Mouse (Mus musculus): ENCODE data around the gene Samsn1. TPM values are rescaled to one million over a fixed set of nuclear protein-coding genes. Genes with fewer than 3 reads are reported as not detected.

Gene Samsn1
- polyA plus RNA-seq, 1 experiment from 2014 or later: 0.98 TPM

- WGBS: 68% methylated on average over 11 of the region's 11 CpGs
- no peaks in the 10 kb centered on the region for H3K27me3 ChIP-seq
- H3K36me3 ChIP-seq: no peaks in the 10 kb centered on the region
- no peak overlapping the region for H3K27ac ChIP-seq
- H3K4me2 ChIP-seq (replicated peaks): no peak overlapping the region
- H3K9ac ChIP-seq (replicated peaks): no peak overlapping the region
- ATAC-seq: peak; percentile 45; the same call in 1 of the 2 replicates
- H3K4me3 ChIP-seq (replicated peaks): no peak overlapping the region
- no peaks in the 10 kb centered on the region for H3K9me3 ChIP-seq
- no peaks in the 10 kb centered on the region for H3K4me1 ChIP-seq (replicated peaks)
These were observed 92.4 kb downstream of the Samsn1 start for GRCm38 (mm10) chr16:75929536-75930221.

GRCm38 (mm10) chr16:75926511-75926910 is 95.6 kb downstream of the Samsn1 start:
- Histone ChIP-seq H3K27ac (no peak overlapping the region), H3K9me3 (no peaks in the 10 kb centered on the region), H3K4me3 (replicated peaks) (no peak overlapping the region), H3K4me1 (replicated peaks) (no peaks in the 10 kb centered on the region), H3K4me2 (replicated peaks) (no peak overlapping the region), H3K9ac (replicated peaks) (no peak overlapping the region), H3K36me3 (no peaks in the 10 kb centered on the region), H3K27me3 (no peaks in the 10 kb centered on the region)
- no peak for ATAC-seq
- 77% methylated on average over 2 of the region's 2 CpGs for WGBS

GRCm38 (mm10) chr16:75920870-75921269 is 101.2 kb downstream of the Samsn1 start:
- no peak overlapping the region for H3K9ac ChIP-seq (replicated peaks)
- ATAC-seq: no peak
- no peaks in the 10 kb centered on the region for H3K4me1 ChIP-seq (replicated peaks)
- H3K27ac ChIP-seq: no peak overlapping the region
- H3K36me3 ChIP-seq: no peaks in the 10 kb centered on the region
- WGBS: 78% methylated on average over 4 of the region's 4 CpGs
- no peak overlapping the region for H3K4me2 ChIP-seq (replicated peaks)
- H3K9me3 ChIP-seq: no peaks in the 10 kb centered on the region
- H3K27me3 ChIP-seq: no peaks in the 10 kb centered on the region
- no peak overlapping the region for H3K4me3 ChIP-seq (replicated peaks)

GRCm38 (mm10) chr16:75919298-75919697 is 102.8 kb downstream of the Samsn1 start:
- no peaks in the 10 kb centered on the region for H3K27me3 ChIP-seq
- ATAC-seq: no peak
- H3K27ac ChIP-seq: no peak overlapping the region
- no peak overlapping the region for H3K9ac ChIP-seq (replicated peaks)
- 92% methylated on average over 4 of the region's 4 CpGs for WGBS
- no peaks in the 10 kb centered on the region for H3K36me3 ChIP-seq
- H3K4me3 ChIP-seq (replicated peaks): no peak overlapping the region
- no peaks in the 10 kb centered on the region for H3K9me3 ChIP-seq
- no peak overlapping the region for H3K4me2 ChIP-seq (replicated peaks)
- H3K4me1 ChIP-seq (replicated peaks): no peaks in the 10 kb centered on the region

GRCm38 (mm10) chr16:75917712-75918111 is 104.4 kb downstream of the Samsn1 start:
- Histone ChIP-seq H3K27ac (no peak overlapping the region), H3K4me1 (replicated peaks) (no peaks in the 10 kb centered on the region), H3K36me3 (no peaks in the 10 kb centered on the region), H3K9ac (replicated peaks) (no peak overlapping the region), H3K4me2 (replicated peaks) (no peak overlapping the region), H3K9me3 (no peaks in the 10 kb centered on the region), H3K27me3 (no peaks in the 10 kb centered on the region), H3K4me3 (replicated peaks) (no peak overlapping the region)
- 90% methylated on average over 5 of the region's 5 CpGs for WGBS
- ATAC-seq: no peak

GRCm38 (mm10) chr16:75912051-75912450 is 110.0 kb downstream of the Samsn1 start:
- Histone ChIP-seq H3K27ac (no peak overlapping the region), H3K4me3 (replicated peaks) (no peak overlapping the region), H3K27me3 (no peaks in the 10 kb centered on the region), H3K36me3 (no peaks in the 10 kb centered on the region), H3K9ac (replicated peaks) (no peak overlapping the region), H3K9me3 (no peaks in the 10 kb centered on the region), H3K4me2 (replicated peaks) (no peak overlapping the region), H3K4me1 (replicated peaks) (no peaks in the 10 kb centered on the region)
- ATAC-seq: no peak
- WGBS: 94% methylated on average over 5 of the region's 5 CpGs

GRCm38 (mm10) chr16:75908635-75909494 is 113.2 kb downstream of the Samsn1 start:
- Histone ChIP-seq H3K36me3 (no peaks in the 10 kb centered on the region), H3K4me3 (replicated peaks) (no peak overlapping the region), H3K4me1 (replicated peaks) (no peaks in the 10 kb centered on the region), H3K9ac (replicated peaks) (no peak overlapping the region), H3K27ac (no peak overlapping the region), H3K4me2 (replicated peaks) (no peak overlapping the region), H3K9me3 (no peaks in the 10 kb centered on the region), H3K27me3 (no peaks in the 10 kb centered on the region)
- WGBS: 85% methylated on average over 8 of the region's 8 CpGs
- ATAC-seq: no peak

- Histone ChIP-seq H3K9ac (replicated peaks) (no peak overlapping the region), H3K27ac (no peak overlapping the region), H3K4me2 (replicated peaks) (no peak overlapping the region), H3K4me3 (replicated peaks) (no peak overlapping the region), H3K27me3 (no peaks in the 10 kb centered on the region), H3K9me3 (no peaks in the 10 kb centered on the region), H3K4me1 (replicated peaks) (no peaks in the 10 kb centered on the region), H3K36me3 (no peaks in the 10 kb centered on the region)
- ATAC-seq: no peak
- WGBS: 80% methylated on average over 2 of the region's 2 CpGs
These were observed 115.3 kb downstream of the Samsn1 start for GRCm38 (mm10) chr16:75906790-75907189.

- H3K4me2 ChIP-seq (replicated peaks): no peak overlapping the region
- ATAC-seq: no peak
- no peak overlapping the region for H3K4me3 ChIP-seq (replicated peaks)
- 100% methylated on average over 1 of the region's 1 CpGs for WGBS
- no peak overlapping the region for H3K27ac ChIP-seq
- H3K4me1 ChIP-seq (replicated peaks): no peaks in the 10 kb centered on the region
- no peaks in the 10 kb centered on the region for H3K27me3 ChIP-seq
- H3K9ac ChIP-seq (replicated peaks): no peak overlapping the region
- H3K9me3 ChIP-seq: no peaks in the 10 kb centered on the region
- no peaks in the 10 kb centered on the region for H3K36me3 ChIP-seq
These were observed 115.8 kb downstream of the Samsn1 start for GRCm38 (mm10) chr16:75906260-75906659.

- Histone ChIP-seq H3K4me1 (replicated peaks) (no peaks in the 10 kb centered on the region), H3K9me3 (no peaks in the 10 kb centered on the region), H3K9ac (replicated peaks) (no peak overlapping the region), H3K4me3 (replicated peaks) (no peak overlapping the region), H3K4me2 (replicated peaks) (no peak overlapping the region), H3K27ac (no peak overlapping the region), H3K27me3 (no peaks in the 10 kb centered on the region), H3K36me3 (no peaks in the 10 kb centered on the region)
- no peak for ATAC-seq
- 87% methylated on average over 1 of the region's 1 CpGs for WGBS
These were observed 116.8 kb downstream of the Samsn1 start for GRCm38 (mm10) chr16:75905324-75905723.

GRCm38 (mm10) chr16:75904072-75904471 is 118.0 kb downstream of the Samsn1 start:
- WGBS: 66% methylated on average over 4 of the region's 4 CpGs
- Histone ChIP-seq H3K27me3 (no peaks in the 10 kb centered on the region), H3K36me3 (no peaks in the 10 kb centered on the region), H3K4me1 (replicated peaks) (no peaks in the 10 kb centered on the region), H3K9me3 (no peaks in the 10 kb centered on the region), H3K4me2 (replicated peaks) (no peak overlapping the region), H3K27ac (no peak overlapping the region), H3K9ac (replicated peaks) (no peak overlapping the region), H3K4me3 (replicated peaks) (no peak overlapping the region)
- no peak for ATAC-seq

GRCm38 (mm10) chr16:75903028-75903427 is 119.1 kb downstream of the Samsn1 start:
- no peak overlapping the region for H3K4me3 ChIP-seq (replicated peaks)
- no peak overlapping the region for H3K27ac ChIP-seq
- H3K4me1 ChIP-seq (replicated peaks): no peaks in the 10 kb centered on the region
- H3K27me3 ChIP-seq: no peaks in the 10 kb centered on the region
- whole genome bisulfite sequencing: 87% methylated on average over 3 of the region's 3 CpGs
- no peak overlapping the region for H3K4me2 ChIP-seq (replicated peaks)
- no peaks in the 10 kb centered on the region for H3K9me3 ChIP-seq
- no peaks in the 10 kb centered on the region for H3K36me3 ChIP-seq
- ATAC-seq: no peak
- H3K9ac ChIP-seq (replicated peaks): no peak overlapping the region
